Mouse (Mus musculus) CD4-positive, CD25-positive, alpha-beta regulatory T cell, adult 2 months (primary cell): Measurements from ENCODE around the gene Zfp541.

Source experiments
- DNase-seq: peaks from one replicate; pipeline ENCODE4 v3.0.0-alpha.2; 2012; ENCODE audit warnings: low read depth, low spot score

Gene Zfp541

DNA sequence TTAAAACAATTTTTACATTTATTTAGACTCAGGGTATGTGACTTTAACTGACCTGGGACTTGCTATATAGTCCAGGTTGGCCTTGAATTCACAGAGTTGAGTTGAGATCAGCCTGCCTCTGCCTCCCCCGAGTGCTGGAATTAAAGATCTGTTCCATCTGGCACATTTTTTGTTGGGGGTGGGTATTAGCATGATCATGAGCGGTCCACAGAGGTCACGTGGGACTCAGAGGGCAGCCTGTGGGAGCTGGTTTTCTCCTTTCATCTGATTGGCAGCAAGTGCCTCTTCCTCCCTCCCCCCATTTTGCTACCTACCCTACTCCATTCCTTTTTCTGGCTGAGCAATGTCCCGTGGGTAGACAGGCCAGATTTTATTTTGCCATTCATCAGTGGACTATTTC, 19.0 kb downstream of the Zfp541 start:
- DNase-seq, result no peak

DNA sequence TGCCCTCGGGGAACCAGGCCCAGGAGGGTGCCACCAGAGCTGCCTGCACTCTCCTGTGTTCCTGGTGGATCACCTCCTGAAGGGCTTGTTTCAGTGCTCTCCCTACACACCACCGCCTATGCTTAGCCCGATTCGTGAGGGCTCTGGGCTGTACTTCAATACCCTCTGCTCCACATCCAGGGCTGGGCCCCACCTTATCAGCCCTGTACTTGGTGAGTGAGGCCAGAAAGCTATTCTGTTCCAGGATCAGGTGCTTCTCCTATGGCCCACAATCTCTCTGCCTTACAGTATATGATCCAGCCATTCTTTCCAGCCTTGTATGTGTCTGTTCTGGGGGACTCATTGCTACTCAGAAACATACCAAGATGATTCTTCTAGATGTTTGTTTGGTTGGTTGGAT, 21.7 kb downstream of the Zfp541 start:
- no peak for DNase-seq

- no peak for DNase-seq
Measured at GRCm38 (mm10) chr7:16087587-16087986, 26.0 kb downstream of the Zfp541 start.

DNA sequence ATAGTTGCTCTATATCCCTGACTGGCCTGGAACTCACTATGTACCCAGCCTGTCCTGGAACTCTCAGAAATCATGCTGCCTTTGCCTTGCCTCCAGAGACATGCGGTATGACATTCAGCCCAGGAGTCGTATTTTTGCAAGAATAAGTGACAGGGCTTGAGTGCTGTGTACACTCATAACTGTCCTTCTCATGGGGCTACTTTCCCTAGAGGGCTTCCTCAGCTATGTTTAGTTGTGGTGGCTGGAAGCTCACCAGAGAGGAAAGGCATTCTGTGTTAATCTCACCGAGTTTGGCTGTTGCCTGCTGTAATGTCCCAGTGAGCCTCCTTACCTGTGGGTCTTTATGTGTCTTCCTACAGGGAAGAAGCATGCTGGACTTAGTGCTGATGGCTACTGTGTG, 33.0 kb downstream of the Zfp541 start:
- DNase-seq, result no peak

- DNase-seq, result peak; percentile 99
Measured at GRCm38 (mm10) chr7:16098021-16099017, 36.7 kb downstream of the Zfp541 start, which contains the start of gene Napa. Gene Napa, plus strand, starts transcription at chr7:16098458.

DNA sequence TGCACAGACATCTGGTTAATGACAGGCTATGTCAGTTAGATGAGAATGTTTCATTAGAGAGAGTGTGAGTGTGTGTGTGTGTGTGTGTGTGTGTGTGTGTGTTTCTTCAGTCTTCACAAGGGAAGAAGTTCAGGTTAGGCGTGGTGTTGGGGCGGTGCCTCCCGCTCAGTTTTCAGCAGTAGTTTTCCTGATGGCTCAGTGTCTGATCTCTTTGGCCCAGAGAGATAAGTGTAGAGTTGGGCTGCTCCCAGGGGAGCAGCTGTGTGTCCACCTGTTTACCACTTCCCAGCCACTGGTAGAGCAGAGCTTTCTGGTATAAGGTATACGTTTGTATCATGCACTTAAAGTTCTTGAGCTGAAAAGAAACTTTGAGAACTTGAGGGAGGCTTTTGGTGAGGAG, 38.3 kb downstream of the Zfp541 start:
- DNase-seq, result no peak

DNA sequence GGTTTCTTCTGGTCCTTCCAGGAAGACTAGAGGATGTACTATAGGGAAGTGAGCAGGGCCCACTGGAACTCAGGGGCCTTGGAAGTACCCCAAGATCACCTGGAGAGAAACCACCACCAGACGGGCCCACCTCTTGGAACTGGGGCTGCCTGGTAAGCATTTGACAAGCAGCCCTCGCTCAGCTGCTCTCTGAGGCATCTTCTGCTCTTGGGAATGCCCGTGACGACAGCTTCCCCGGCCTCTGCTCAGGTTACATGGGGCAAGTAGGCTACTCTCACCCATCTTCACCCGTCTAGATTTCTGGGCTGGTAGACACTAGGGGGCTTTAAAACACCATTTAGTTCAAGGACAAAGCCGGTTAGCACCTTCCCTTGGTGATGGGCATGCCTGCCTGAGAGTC, 39.5 kb downstream of the Zfp541 start:
- no peak for DNase-seq

GRCm38 (mm10) chr7:16101726-16102475, 40.3 kb downstream of the Zfp541 start:
- DNase-seq, result no peak

GRCm38 (mm10) chr7:16102686-16103226, 41.1 kb downstream of the Zfp541 start:
- no peak for DNase-seq

DNA sequence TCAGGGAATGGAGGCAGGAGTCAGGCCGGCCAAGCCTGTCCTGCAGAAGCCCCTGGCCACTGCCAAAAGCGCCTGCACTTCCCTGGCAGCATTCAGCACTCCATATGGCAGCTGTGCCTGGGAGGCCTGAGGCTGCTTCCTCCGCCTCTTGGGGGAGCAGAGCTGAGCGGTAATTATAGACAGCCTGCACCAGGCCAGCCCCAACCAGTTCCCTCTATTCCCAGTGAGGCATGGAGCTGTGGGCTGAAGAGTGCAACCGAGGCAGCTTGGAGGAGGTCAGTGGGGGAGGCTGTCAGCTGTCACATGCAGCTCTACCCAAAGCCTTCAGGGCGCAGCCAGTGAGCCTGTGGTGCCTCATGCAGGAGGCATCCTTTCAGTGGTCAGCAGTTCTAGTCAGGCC, 42.1 kb downstream of the Zfp541 start:
- DNase-seq, result no peak

- DNase-seq, result no peak
Measured at GRCm38 (mm10) chr7:16104611-16105388, 43.2 kb downstream of the Zfp541 start.

DNA sequence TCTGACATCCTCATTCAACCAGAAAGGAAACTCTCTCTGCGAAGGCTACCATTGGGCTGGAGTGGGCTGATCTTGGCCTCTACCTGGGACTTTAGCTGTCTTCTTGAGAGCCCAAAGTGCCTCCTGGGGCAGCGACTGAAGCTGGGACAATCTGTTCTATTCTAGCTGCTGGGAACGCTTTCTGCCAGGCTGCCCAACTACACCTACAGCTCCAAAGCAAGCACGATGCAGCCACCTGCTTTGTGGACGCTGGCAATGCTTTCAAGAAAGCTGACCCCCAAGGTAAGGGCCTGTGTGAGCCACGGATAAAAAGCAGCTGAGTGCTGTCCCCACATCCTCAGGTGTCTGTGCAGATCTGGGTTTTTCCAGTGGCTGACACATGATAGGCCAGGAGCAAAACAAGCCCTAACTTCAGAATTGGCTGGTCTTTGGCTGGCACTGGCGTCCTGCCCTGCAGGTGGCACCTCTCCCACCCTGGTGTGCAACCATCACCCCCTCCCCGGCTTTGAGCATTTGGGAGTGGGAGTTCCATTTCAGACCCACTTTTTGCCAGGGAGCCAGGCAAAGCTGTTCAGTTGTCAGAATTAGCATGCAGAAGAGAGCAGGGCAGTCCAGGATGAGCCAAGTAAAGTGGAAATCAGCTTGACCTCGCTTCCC, 47.4 kb downstream of the Zfp541 start:
- no peak for DNase-seq

- no peak for DNase-seq
Measured at GRCm38 (mm10) chr7:16110158-16110557, 48.5 kb downstream of the Zfp541 start.

GRCm38 (mm10) chr7:16111284-16112090, 49.9 kb downstream of the Zfp541 start:
- no peak for DNase-seq

- DNase-seq, result no peak
Measured at GRCm38 (mm10) chr7:16116418-16116817, 54.8 kb downstream of the Zfp541 start.

- DNase-seq, result no peak
Measured at GRCm38 (mm10) chr7:16117100-16117499, 55.5 kb downstream of the Zfp541 start.

DNA sequence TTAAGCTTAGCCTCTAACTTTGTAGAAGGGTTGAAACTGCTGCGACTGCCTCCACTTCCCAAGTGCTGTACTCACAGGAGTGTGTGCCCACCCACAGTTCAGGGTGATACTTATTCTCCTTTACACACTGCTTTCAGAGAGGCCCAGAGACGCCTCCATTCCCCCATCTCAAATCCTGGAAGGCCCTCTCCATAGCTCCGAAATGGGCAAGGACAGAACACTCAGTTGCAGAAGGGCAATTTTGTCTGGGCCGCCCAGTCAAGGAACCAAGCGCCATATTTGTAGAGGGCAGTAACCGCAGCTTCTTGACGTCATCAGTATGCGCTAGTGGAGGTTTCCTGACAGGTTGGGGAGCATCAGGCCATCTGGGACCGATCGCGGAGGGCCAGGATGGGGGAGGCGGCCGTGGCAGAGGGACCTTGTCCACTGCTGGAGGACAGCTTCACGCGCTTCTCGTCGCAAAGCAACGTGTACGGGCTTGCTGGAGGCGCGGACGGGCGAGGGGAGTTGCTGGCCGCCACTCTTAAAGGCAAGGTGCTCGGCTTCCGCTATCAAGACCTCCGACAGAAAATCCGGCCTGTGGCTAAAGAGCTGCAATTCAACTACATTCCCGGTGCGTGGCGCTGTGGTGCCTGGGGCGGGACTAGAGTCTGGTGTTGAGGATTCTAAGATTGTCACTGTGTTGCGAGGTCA, 58.1 kb downstream of the Zfp541 start, which contains the start of gene Kptn:
Kptn (plus strand) TSS at position 327 of the 693 bp plus-strand sequence.
- peak; percentile 94 for DNase-seq

- no peak for DNase-seq
Measured at GRCm38 (mm10) chr7:16120262-16120600, 58.6 kb downstream of the Zfp541 start.

DNA sequence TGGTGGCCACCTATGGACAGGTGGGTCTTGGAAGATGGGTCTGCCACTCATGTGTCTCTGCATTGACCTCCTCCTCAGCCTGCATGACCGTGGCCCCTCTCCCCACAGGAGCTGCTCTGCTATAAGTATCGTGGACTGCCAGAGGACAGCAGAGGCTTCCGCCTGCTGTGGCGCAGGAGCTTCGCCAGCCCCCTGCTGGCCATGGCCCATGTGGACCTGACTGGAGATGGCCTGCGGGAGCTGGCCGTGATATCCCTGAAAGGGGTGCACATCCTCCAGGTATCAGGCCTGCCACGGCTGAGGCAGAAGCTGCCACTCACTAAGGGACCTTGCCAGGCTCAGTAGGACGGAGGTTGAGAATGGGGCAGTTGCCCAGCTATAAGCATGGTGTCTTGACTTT, 64.2 kb downstream of the Zfp541 start:
- DNase-seq, result no peak

DNA sequence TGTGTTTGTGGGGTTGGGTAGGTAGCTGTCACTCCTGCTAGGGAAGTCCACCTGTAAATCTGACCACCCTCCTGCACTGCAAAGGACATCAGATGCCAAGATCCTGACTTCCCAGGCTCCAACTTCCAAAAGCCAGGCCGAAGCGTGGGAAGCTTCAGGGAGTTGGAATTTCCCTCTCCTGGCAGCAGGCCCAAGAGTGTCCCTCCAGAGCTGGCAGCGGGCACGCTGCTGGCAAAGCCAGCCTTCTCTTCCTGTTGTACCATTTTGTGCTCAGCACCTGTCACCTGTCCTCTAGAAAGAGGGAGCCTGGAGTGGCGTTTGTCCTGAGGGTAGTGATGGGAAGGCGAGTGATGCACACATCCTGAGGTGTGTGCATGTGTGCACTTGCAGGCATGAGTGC, 66.7 kb downstream of the Zfp541 start:
- DNase-seq, result no peak
